Comparison of ENCODE assay signal across 20 mouse cellular contexts in genomic region chr17:84591431-84592150, GRCm38 (mm10). TPM values are rescaled to one million over a fixed set of nuclear protein-coding genes. Genes with fewer than 3 reads are reported as not detected.
DNase-seq lines count a peak whose midpoint lies in the region; ATAC-seq lines count a peak whose summit lies in the region.
"Had no signal": no experiment of that assay in that cellular context is flagged by ENCODE, and none has a peak within 500 bp of the region (broad histone marks: within the 10 kb centered on the region; RNA-seq: fewer than 3 reads in every experiment).

No protein-coding gene starts in this region.

- H3K9ac ChIP-seq in hindbrain, embryonic 13.5 days: no peak overlapping the region
- H3K9ac ChIP-seq in midbrain, embryonic 14.5 days (replicated peaks; ENCODE audit: low read length): no peak overlapping the region
- H3K9ac ChIP-seq: embryonic facial prominence, embryonic 15.5 days had no signal

- no peak for DNase-seq in hindbrain, embryonic 10.5 days (ENCODE audit: low spot score)
- peak; percentile 37 for DNase-seq in midbrain, embryonic 14.5 days
- DNase-seq in midbrain, embryonic 10.5 days (ENCODE audit: low spot score): no peak
- peak; percentile 14 for DNase-seq in limb, embryonic 10.5 days (ENCODE audit: low spot score)
- DNase-seq in right cerebral cortex, postnatal 4 days: no peak
- DNase-seq in ovary, postnatal 10 days (ENCODE audit: low spot score): no peak
- DNase-seq: adrenal gland, adult 2 months; adrenal gland, postnatal 36 days; cerebellum, adult 11 months; cerebellum, adult 8-10 months; cerebellum, postnatal 14 days; embryo, embryonic 11 days; gastrocnemius, postnatal 14 days; heart, postnatal 10 days; kidney, adult 11 months had no signal

- H3K4me1 ChIP-seq in hindbrain, embryonic 13.5 days (replicated peaks): peaks cover 4% of the 10 kb centered on the region; the same call in 1 of the 2 replicates
- H3K4me1 ChIP-seq in hindbrain, embryonic 10.5 days (replicated peaks): peaks cover 6% of the 10 kb centered on the region; the same call in 1 of the 2 replicates
- H3K4me1 ChIP-seq in midbrain, embryonic 14.5 days (ENCODE audit: control insufficient read depth, insufficient read depth, low read length): 0 out of 2 replicates have a peak, but pooled peaks cover 7% of the 10 kb centered on the region
- H3K4me1 ChIP-seq in midbrain, embryonic 10.5 days: peaks cover 7% of the 10 kb centered on the region; the same call in 1 of the 2 replicates
- H3K4me1 ChIP-seq in limb, embryonic 10.5 days: peaks cover 9% of the 10 kb centered on the region

- no peaks in the 10 kb centered on the region for H3K9me3 ChIP-seq in hindbrain, embryonic 13.5 days
- H3K9me3 ChIP-seq in hindbrain, embryonic 10.5 days: no peaks in the 10 kb centered on the region
- H3K9me3 ChIP-seq in midbrain, embryonic 14.5 days (ENCODE audit: control insufficient read depth, low read length): no peaks in the 10 kb centered on the region
- H3K9me3 ChIP-seq in midbrain, embryonic 10.5 days (replicated peaks): no peaks in the 10 kb centered on the region; the same call in 1 of the 2 replicates
- H3K9me3 ChIP-seq in limb, embryonic 10.5 days (replicated peaks): no peaks in the 10 kb centered on the region
- H3K9me3 ChIP-seq: embryonic facial prominence, embryonic 15.5 days; forebrain, embryonic 10.5 days had no signal

- 83% methylated on average over 16 of the region's 16 CpGs for WGBS in hindbrain, embryonic 13.5 days
- WGBS in hindbrain, embryonic 10.5 days: 92% methylated on average over 16 of the region's 16 CpGs
- 82% methylated on average over 16 of the region's 16 CpGs for WGBS in midbrain, embryonic 14.5 days
- WGBS in midbrain, embryonic 10.5 days: 89% methylated on average over 16 of the region's 16 CpGs
- WGBS in limb, embryonic 10.5 days: 94% methylated on average over 16 of the region's 16 CpGs

- H3K4me3 ChIP-seq in hindbrain, embryonic 13.5 days: no peak overlapping the region
- H3K4me3 ChIP-seq in hindbrain, embryonic 10.5 days: no peak overlapping the region
- no peak overlapping the region for H3K4me3 ChIP-seq in midbrain, embryonic 14.5 days (replicated peaks; ENCODE audit: low read depth, low read length)
- H3K4me3 ChIP-seq in midbrain, embryonic 10.5 days: no peak overlapping the region
- no peak overlapping the region for H3K4me3 ChIP-seq in limb, embryonic 10.5 days
- H3K4me3 ChIP-seq: embryonic facial prominence, embryonic 15.5 days; erythroblast, embryonic 14.5 days; forebrain, embryonic 10.5 days had no signal

- peaks cover 5% of the 10 kb centered on the region; the same call in 1 of the 2 replicates for H3K36me3 ChIP-seq in hindbrain, embryonic 13.5 days
- peaks cover 9% of the 10 kb centered on the region; the same call in 1 of the 2 replicates for H3K36me3 ChIP-seq in hindbrain, embryonic 10.5 days
- H3K36me3 ChIP-seq in midbrain, embryonic 14.5 days (ENCODE audit: control insufficient read depth, insufficient read depth, low read length): no peaks in the 10 kb centered on the region
- H3K36me3 ChIP-seq in midbrain, embryonic 10.5 days: peaks cover 29% of the 10 kb centered on the region
- peaks cover 30% of the 10 kb centered on the region for H3K36me3 ChIP-seq in limb, embryonic 10.5 days

- peak overlapping the region; percentile 53; the same call in 1 of the 2 replicates for H3K27ac ChIP-seq in hindbrain, embryonic 13.5 days
- no peak overlapping the region for H3K27ac ChIP-seq in hindbrain, embryonic 10.5 days
- no peak overlapping the region for H3K27ac ChIP-seq in midbrain, embryonic 14.5 days (replicated peaks; ENCODE audit: low read depth, low read length)
- no peak overlapping the region for H3K27ac ChIP-seq in midbrain, embryonic 10.5 days (replicated peaks)
- no peak overlapping the region for H3K27ac ChIP-seq in limb, embryonic 10.5 days
- H3K27ac ChIP-seq: embryonic facial prominence, embryonic 15.5 days; forebrain, embryonic 10.5 days had no signal

- ATAC-seq in hindbrain, embryonic 13.5 days (ENCODE audit: low FRiP score): peak; percentile 57; the same call in 1 of the 2 replicates
- no peak for ATAC-seq in midbrain, embryonic 14.5 days (ENCODE audit: low FRiP score, low TSS enrichment)
- ATAC-seq: forebrain, embryonic 16.5 days had no signal

- no peak overlapping the region for H3K4me2 ChIP-seq in hindbrain, embryonic 13.5 days
- H3K4me2 ChIP-seq in midbrain, embryonic 14.5 days (ENCODE audit: low read length): no peak overlapping the region
- H3K4me2 ChIP-seq: embryonic facial prominence, embryonic 15.5 days had no signal

- no peaks in the 10 kb centered on the region for H3K27me3 ChIP-seq in hindbrain, embryonic 13.5 days
- no peaks in the 10 kb centered on the region for H3K27me3 ChIP-seq in hindbrain, embryonic 10.5 days (ENCODE audit: insufficient read depth, poor library complexity, severe bottlenecking)
- H3K27me3 ChIP-seq in midbrain, embryonic 14.5 days (ENCODE audit: control insufficient read depth, insufficient read depth, low read length): no peaks in the 10 kb centered on the region
- H3K27me3 ChIP-seq in midbrain, embryonic 10.5 days (ENCODE audit: low read depth, poor library complexity, severe bottlenecking): no peaks in the 10 kb centered on the region
- no peaks in the 10 kb centered on the region for H3K27me3 ChIP-seq in limb, embryonic 10.5 days (ENCODE audit: low read depth, poor library complexity, severe bottlenecking)
- H3K27me3 ChIP-seq: embryonic facial prominence, embryonic 15.5 days had no signal

RNA-seq across cellular contexts. Expression of gene Dync2li1, which starts 34.7 kb away (rescaled TPM):
- 33.2 and 36.9 TPM in 2 replicates for polyA plus RNA-seq in hindbrain, embryonic 13.5 days (2015; fragmentation: Nextera tagmentation; extraction: Ambion mirVana)
- polyA plus RNA-seq in hindbrain, embryonic 10.5 days (2016; fragmentation: Nextera tagmentation; extraction: Ambion mirVana): 29.4 and 30.0 TPM in 2 replicates
- 31.9 and 36.2 TPM in 2 replicates for polyA plus RNA-seq in midbrain, embryonic 14.5 days (2014; fragmentation: Nextera tagmentation; extraction: Ambion mirVana)
- polyA plus RNA-seq in midbrain, embryonic 10.5 days (2016; fragmentation: Nextera tagmentation; extraction: Ambion mirVana): 30.9 and 32.7 TPM in 2 replicates
- 25.5 and 33.4 TPM in 2 replicates for polyA plus RNA-seq in limb, embryonic 10.5 days (2016; fragmentation: Nextera tagmentation; extraction: Ambion mirVana)
- polyA plus RNA-seq: erythroblast, embryonic 14.5 days had no signal

Comparison
In these comparisons a context has a peak if more than half of its experiments do, and no peak if none do; other contexts are left out.
1. DNase-seq: peak in midbrain, embryonic 14.5 days (single experiment) and limb, embryonic 10.5 days (single experiment); none in hindbrain, embryonic 10.5 days (single experiment), midbrain, embryonic 10.5 days (single experiment), right cerebral cortex, postnatal 4 days (single experiment) and ovary, postnatal 10 days (single experiment).